8 mouse cellular contexts compared by ENCODE assay signal in the genomic region with DNA sequence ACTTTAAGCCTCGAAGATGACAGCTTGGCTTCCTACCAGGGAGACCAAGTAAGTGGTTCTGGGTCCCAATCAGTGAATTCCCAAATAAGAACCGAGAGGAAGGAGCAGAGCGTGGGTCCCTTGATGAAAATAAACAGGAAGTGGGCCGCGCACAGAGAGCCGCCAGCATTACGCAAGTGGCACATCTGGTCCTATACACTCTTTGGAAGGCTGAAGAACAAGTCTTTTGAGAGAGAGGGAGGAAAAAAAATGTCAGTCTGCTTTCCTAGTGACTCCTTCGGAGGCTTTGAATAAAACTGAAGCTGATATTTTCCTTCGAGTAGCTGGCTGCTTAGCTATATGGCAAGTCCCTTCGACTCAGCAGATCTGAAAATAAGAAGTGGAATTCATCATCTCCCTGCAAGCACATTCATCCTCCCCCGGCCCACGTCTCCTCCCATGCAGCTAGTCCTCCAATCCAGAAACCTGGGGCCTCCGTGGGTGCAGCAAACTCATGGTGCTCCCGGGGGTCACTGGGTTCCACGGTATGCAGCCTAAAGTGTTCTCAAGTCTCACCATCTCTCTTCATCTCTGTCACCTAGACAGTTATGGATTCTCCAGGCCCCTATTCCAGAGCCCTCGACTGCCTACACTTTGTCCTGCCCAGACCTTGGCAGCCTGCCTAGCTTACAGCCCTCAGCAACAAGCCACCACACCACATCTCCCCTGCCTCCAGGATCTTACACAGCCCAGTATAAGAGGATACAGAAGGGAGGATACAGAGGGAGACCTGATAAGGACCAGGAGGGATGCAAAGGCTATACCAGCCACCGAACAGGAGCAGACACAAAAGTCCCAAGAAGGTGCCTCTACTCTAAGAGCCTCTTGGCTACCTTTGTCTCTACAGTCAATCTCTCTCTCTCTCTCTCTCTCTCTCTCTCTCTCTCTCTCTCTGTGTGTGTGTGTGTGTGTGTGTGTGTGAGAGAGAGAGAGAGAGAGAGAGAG. TPM values are rescaled to one million over a fixed set of nuclear protein-coding genes. Genes with fewer than 3 reads are reported as not detected.
DNase-seq lines count a peak whose midpoint lies in the region; ATAC-seq lines count a peak whose summit lies in the region.

No protein-coding gene starts in this region.

- H3K9ac ChIP-seq in kidney, embryonic 14.5 days (ENCODE audit: low read depth, low read length) = no peak overlapping the region; the same call in 1 of the 2 replicates
- no peak overlapping the region for H3K9ac ChIP-seq in liver, embryonic 12.5 days

- peaks cover 38% of the 10 kb centered on the region for H3K4me1 ChIP-seq in kidney, embryonic 14.5 days (ENCODE audit: control insufficient read depth, insufficient read depth, low read length)
- peaks cover 14% of the 10 kb centered on the region; the same call in 1 of the 2 replicates for H3K4me1 ChIP-seq in liver, embryonic 12.5 days

- H3K4me3 ChIP-seq in kidney, embryonic 14.5 days (ENCODE audit: low read length) = no peak overlapping the region
- H3K4me3 ChIP-seq in liver, embryonic 12.5 days = no peak overlapping the region

- DNase-seq in ovary, postnatal 36 days (ENCODE audit: low spot score) = peak; percentile 31
- no peak for DNase-seq in ovary, postnatal 10 days (ENCODE audit: low spot score)
- DNase-seq in gastrocnemius, postnatal 25 days = peak; percentile 54
- peak; percentile 45 for DNase-seq in skeletal muscle tissue, adult 2 months (ENCODE audit: low read depth, low spot score)
- no peak for DNase-seq in urinary bladder, adult 18-20 months (ENCODE audit: low spot score in 2 of 2)
- DNase-seq in embryo, embryonic 11 days = no peak

- no peak overlapping the region for H3K4me2 ChIP-seq in kidney, embryonic 14.5 days (replicated peaks; ENCODE audit: low read depth, low read length)
- no peak overlapping the region for H3K4me2 ChIP-seq in liver, embryonic 12.5 days

- H3K9me3 ChIP-seq in kidney, embryonic 14.5 days (ENCODE audit: control insufficient read depth, low read length) = no peaks in the 10 kb centered on the region
- H3K9me3 ChIP-seq in liver, embryonic 12.5 days (replicated peaks) = no peaks in the 10 kb centered on the region

- no peak for ATAC-seq in kidney, embryonic 14.5 days (ENCODE audit: low FRiP score, low TSS enrichment)
- no peak for ATAC-seq in liver, embryonic 12.5 days

- WGBS in kidney, embryonic 14.5 days = 38% methylated on average over 17 of the region's 17 CpGs
- 25% methylated on average over 17 of the region's 17 CpGs for WGBS in liver, embryonic 12.5 days (ENCODE audit: insufficient replicate concordance)

- H3K36me3 ChIP-seq in kidney, embryonic 14.5 days (ENCODE audit: control insufficient read depth, insufficient read depth, low read length) = no peaks in the 10 kb centered on the region
- H3K36me3 ChIP-seq in liver, embryonic 12.5 days = no peaks in the 10 kb centered on the region

- no peaks in the 10 kb centered on the region for H3K27me3 ChIP-seq in kidney, embryonic 14.5 days (ENCODE audit: control insufficient read depth, insufficient read depth, low read length)
- peaks cover 14% of the 10 kb centered on the region for H3K27me3 ChIP-seq in liver, embryonic 12.5 days (replicated peaks)

- peak overlapping the region; percentile 73 for H3K27ac ChIP-seq in kidney, embryonic 14.5 days (ENCODE audit: low read depth, low read length)
- H3K27ac ChIP-seq in liver, embryonic 12.5 days = peak overlapping the region; percentile 64; the same call in 1 of the 2 replicates

RNA-seq across cellular contexts. Expression of a gene that starts 43.8 kb away (rescaled TPM):
- not detected for total RNA-seq in gastrocnemius, postnatal 25 days (2021)
- polyA plus RNA-seq in kidney, embryonic 14.5 days (2014; fragmentation: Nextera tagmentation; extraction: Ambion mirVana) = 1.4 and 1.7 TPM in 2 replicates
- 0.36 and 0.50 TPM in 2 replicates for polyA plus RNA-seq in liver, embryonic 12.5 days (2016; fragmentation: Nextera tagmentation; extraction: Ambion mirVana)

Comparison
In these comparisons a context has a peak if more than half of its experiments do, and no peak if none do; other contexts are left out.
1. DNase-seq: peak in ovary, postnatal 36 days (single experiment), gastrocnemius, postnatal 25 days (single experiment) and skeletal muscle tissue, adult 2 months (single experiment); none in ovary, postnatal 10 days (single experiment), urinary bladder, adult 18-20 months (0 of 2) and embryo, embryonic 11 days (single experiment).